Mouse (Mus musculus) ES-Bruce4 (cell line): ENCODE data around the gene Pls1. TPM values are rescaled to one million over a fixed set of nuclear protein-coding genes. Genes with fewer than 3 reads are reported as not detected.

Source experiments
- H3K27ac ChIP-seq: 2 replicates; pipeline ENCODE4 v1.5.1; 2012; ENCODE audit warnings: low read length, inconsistent platforms; ENCODE audit not compliant: insufficient read depth
- H3K27me3 ChIP-seq: 2 replicates; pipeline ENCODE4 v1.6.1; 2012; ENCODE audit warnings: mild to moderate bottlenecking, low read length, inconsistent platforms; ENCODE audit not compliant: control insufficient read depth, poor library complexity, insufficient read depth, severe bottlenecking
- H3K36me3 ChIP-seq: 2 replicates; pipeline ENCODE4 v1.6.1; 2012; ENCODE audit warnings: inconsistent platforms, mild to moderate bottlenecking, low read length, moderate library complexity; ENCODE audit not compliant: control insufficient read depth, poor library complexity, insufficient read depth, severe bottlenecking
- H3K4me1 ChIP-seq: one replicate; pipeline ENCODE4 v1.8.1; 2011; ENCODE audit warnings: low read length; ENCODE audit not compliant: control insufficient read depth, insufficient read depth
- H3K4me3 ChIP-seq: 2 replicates; pipeline ENCODE4 v1.5.1; 2011; ENCODE audit warnings: low read depth, mild to moderate bottlenecking, low read length
- H3K9ac ChIP-seq: 2 replicates; pipeline ENCODE4 v1.6.1; 2012; ENCODE audit warnings: low read depth, mild to moderate bottlenecking, inconsistent platforms; ENCODE audit not compliant: poor library complexity, severe bottlenecking
- H3K9me3 ChIP-seq: replicated peaks from 2 replicates; pipeline ENCODE4 v1.6.1; 2012; ENCODE audit warnings: mild to moderate bottlenecking, low read length, inconsistent platforms; ENCODE audit not compliant: control insufficient read depth, poor library complexity, insufficient read depth, severe bottlenecking
- CTCF ChIP-seq: IDR thresholded peaks from one replicate; pipeline ENCODE4 v1.8.1; 2011; ENCODE audit warnings: low read depth, low read length
- EP300 ChIP-seq: IDR thresholded peaks from 2 replicates; pipeline ENCODE4 v1.6.1; 2011; ENCODE audit warnings: low read depth, low read length; ENCODE audit not compliant: insufficient read depth
- POLR2A ChIP-seq: IDR thresholded peaks from one replicate; pipeline ENCODE4 v1.8.1; 2011; ENCODE audit warnings: low read length; ENCODE audit not compliant: insufficient read depth
- polyA plus RNA-seq: library from polyadenylated mRNA; stranded (reverse); fragments of >200 nt; gene quantifications from 2 replicates; pipeline ENCODE4 v1.2.4, GENCODE M21; 2011; ENCODE audit warnings: low read depth; ENCODE audit not compliant: missing spikeins, insufficient read depth, insufficient read length

The Pls1 gene
- 4.2 and 5.9 TPM in 2 replicates for polyA plus RNA-seq

DNA sequence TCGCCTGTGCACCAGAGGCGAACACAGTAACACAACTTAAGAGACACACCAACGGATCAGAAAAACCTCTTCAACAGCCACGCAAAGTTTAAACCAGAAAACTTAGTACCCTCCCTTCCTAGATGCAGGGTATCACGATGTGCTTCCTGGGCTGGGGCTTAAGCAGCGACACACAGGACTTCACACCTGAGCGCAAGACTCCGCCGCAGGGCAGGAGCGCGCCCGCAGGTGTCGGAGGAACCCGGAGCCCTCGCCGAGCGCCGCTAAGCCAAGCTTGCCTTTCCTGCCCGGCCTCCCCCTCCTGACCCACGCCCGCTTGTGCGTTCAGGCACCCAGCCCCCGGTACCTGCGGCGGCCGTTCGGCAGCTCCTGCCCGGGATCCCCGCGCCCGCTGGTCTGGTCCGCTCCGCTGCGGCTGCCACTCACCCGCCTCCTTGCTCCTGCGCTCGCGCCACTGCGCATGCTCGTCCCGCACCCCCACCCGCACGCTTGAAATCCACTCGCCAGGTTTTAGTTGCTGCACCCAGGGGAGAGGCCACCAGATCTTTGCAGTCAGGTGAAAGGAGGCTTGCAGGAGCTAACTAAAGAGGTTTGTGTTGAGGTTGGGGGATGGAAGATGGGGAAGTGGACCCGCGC, at the start of gene Pls1:
Gene Pls1 (minus strand): TSS at position 487 of the 636 bp plus-strand sequence.
- no peaks in the 10 kb centered on the region for H3K4me1 ChIP-seq
- no peak within 1 kb of the TSS for H3K27ac ChIP-seq
- TF ChIP-seq POLR2A = no peak
- no peak for TF ChIP-seq CTCF
- TF ChIP-seq EP300 = no peak

GRCm38 (mm10) chr9:95882751-95883150, 37.6 kb upstream of the Pls1 start:
- no peak for TF ChIP-seq CTCF
- TF ChIP-seq POLR2A = no peak
- TF ChIP-seq EP300 = no peak
- Histone ChIP-seq H3K4me3 (no peak overlapping the region), H3K27me3 (no peaks in the 10 kb centered on the region), H3K27ac (no peak overlapping the region), H3K4me1 (no peaks in the 10 kb centered on the region), H3K9me3 (no peaks in the 10 kb centered on the region), H3K36me3 (peaks cover 3% of the 10 kb centered on the region; the same call in 1 of the 2 replicates), H3K9ac (no peak overlapping the region)

More for the DNA sequence above, at the start of gene Pls1:
- Histone ChIP-seq H3K27me3 (peaks cover 4% of the 10 kb centered on the region; the same call in 1 of the 2 replicates), H3K4me3 (peak within 1 kb of the TSS; percentile 58), H3K9me3 (no peaks in the 10 kb centered on the region), H3K9ac (peak within 1 kb of the TSS; percentile 65), H3K36me3 (no peaks in the 10 kb centered on the region)

DNA sequence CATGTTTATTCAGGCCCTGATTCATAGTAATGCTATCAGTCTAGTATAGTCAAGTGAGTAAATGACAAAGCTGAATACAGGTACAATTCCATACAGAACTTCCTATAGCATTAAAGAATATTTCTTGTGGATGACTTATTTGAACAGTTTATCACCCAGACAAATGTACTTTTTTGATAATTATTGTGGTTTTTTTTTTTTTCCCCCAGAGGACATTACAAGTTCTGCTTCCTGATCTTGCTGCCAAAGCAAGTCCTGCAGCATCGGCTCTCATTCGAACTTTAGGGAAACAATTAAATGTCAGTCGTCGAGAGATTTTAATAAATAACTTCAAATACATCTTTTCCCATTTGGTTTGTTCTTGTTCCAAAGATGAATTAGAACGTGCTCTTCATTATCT, 33.1 kb upstream of the Pls1 start:
- Histone ChIP-seq H3K9me3 (no peaks in the 10 kb centered on the region), H3K36me3 (peaks cover 2% of the 10 kb centered on the region; the same call in 1 of the 2 replicates), H3K9ac (no peak overlapping the region), H3K27ac (no peak overlapping the region), H3K4me3 (no peak overlapping the region), H3K4me1 (no peaks in the 10 kb centered on the region), H3K27me3 (no peaks in the 10 kb centered on the region)
- TF ChIP-seq POLR2A (no peak), EP300 (no peak), CTCF (no peak)

DNA sequence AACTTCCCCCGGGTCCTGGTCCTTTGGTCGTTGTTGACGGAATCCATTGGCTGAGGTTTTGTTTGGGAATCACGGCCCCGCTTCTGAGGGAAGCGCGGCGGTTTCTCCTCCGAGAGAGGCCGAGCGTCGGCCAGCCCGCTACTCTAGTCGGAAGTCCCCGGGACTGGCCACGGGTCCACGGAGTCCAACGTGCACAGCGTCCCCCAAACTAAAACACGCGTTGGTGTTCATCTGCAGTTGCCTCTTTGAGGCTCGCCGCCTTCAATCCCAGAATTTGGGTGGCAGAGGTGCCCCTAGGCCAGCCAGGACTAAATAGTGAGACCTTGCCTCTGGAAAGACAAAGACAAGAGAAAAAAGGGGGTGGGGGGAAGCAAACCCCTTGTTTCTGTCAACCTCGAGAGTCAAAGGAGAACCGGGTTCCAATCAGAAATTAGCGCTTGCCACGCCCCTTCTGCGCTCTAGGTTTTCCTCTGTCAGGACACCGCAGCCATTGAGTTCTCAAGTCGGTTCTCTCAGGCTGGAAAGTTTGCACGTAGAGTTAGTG, 13.0 kb upstream of the Pls1 start:
- no peak for TF ChIP-seq EP300
- no peak for TF ChIP-seq POLR2A
- no peak for TF ChIP-seq CTCF
- Histone ChIP-seq H3K36me3 (peaks cover 2% of the 10 kb centered on the region; the same call in 1 of the 2 replicates), H3K4me3 (peak overlapping the region; percentile 91), H3K27ac (no peak overlapping the region), H3K4me1 (no peaks in the 10 kb centered on the region), H3K9me3 (no peaks in the 10 kb centered on the region), H3K9ac (peak overlapping the region; percentile 69), H3K27me3 (no peaks in the 10 kb centered on the region)

- Histone ChIP-seq H3K36me3 (no peaks in the 10 kb centered on the region), H3K9ac (peak within 1 kb of the TSS; percentile 69), H3K9me3 (no peaks in the 10 kb centered on the region), H3K27me3 (no peaks in the 10 kb centered on the region), H3K27ac (no peak within 1 kb of the TSS), H3K4me1 (no peaks in the 10 kb centered on the region), H3K4me3 (peak within 1 kb of the TSS; percentile 91)
- TF ChIP-seq POLR2A (peak; percentile 18), EP300 (peak; percentile 8; the same call in 1 of the 2 replicates), CTCF (no peak)
These were observed 12.4 kb upstream of the Pls1 start, which contains the start of gene Atr for GRCm38 (mm10) chr9:95857414-95858026. TSS of gene Atr (plus strand) at chr9:95857597.

DNA sequence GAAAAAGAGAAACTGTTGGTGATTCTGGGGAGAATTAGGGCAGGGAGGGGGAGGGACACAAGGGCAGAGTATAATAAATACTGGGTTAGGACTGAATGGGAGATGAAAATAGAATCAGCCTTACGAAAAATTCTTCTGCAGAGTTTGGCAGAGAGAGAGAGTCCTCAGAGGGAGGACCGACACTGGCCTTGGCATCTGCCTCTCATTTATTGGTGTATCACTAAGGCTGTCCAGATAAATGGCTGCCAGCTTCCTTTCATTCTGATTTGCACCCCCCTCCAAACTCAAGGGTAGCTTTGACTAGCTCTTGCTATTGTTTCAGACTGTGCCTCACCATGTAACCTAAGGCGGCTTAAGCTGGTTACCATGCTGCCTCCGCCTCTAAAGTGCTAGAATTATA, 10.9 kb upstream of the Pls1 start:
- Histone ChIP-seq H3K27ac (no peak overlapping the region), H3K9me3 (no peaks in the 10 kb centered on the region), H3K36me3 (no peaks in the 10 kb centered on the region), H3K4me3 (no peak overlapping the region), H3K4me1 (no peaks in the 10 kb centered on the region), H3K27me3 (no peaks in the 10 kb centered on the region), H3K9ac (no peak overlapping the region)
- TF ChIP-seq POLR2A = no peak
- TF ChIP-seq EP300 = no peak
- TF ChIP-seq CTCF = no peak
